Mouse (Mus musculus): ENCODE data around the gene Arhgef11. TPM values are rescaled to one million over a fixed set of nuclear protein-coding genes. Genes with fewer than 3 reads are reported as not detected.

The Arhgef11 gene
- polyA plus RNA-seq, 1 experiment from 2014 or later, result 6.1 TPM

- no peak overlapping the region for H3K9ac ChIP-seq (ENCODE audit: low read length)
- H3K4me3 ChIP-seq (ENCODE audit: low read depth, low read length), result no peak overlapping the region
- no peaks in the 10 kb centered on the region for H3K36me3 ChIP-seq (ENCODE audit: control insufficient read depth, insufficient read depth, low read length)
- H3K9me3 ChIP-seq (ENCODE audit: control insufficient read depth, low read length), result no peaks in the 10 kb centered on the region
- DNase-seq (ENCODE audit: low spot score) (no peak), ATAC-seq (ENCODE audit: low FRiP score, low TSS enrichment) (no peak)
- TF ChIP-seq CTCF (IDR thresholded peaks at IDR 0.05; ENCODE audit: low read depth) (no peak), EP300 (optimal IDR thresholded peaks at IDR 0.05) (no peak)
- no peaks in the 10 kb centered on the region; the same call in 1 of the 2 replicates for H3K27me3 ChIP-seq (ENCODE audit: control insufficient read depth, insufficient read depth, low read length)
- no peak overlapping the region for H3K27ac ChIP-seq (replicated peaks)
- H3K4me2 ChIP-seq (replicated peaks; ENCODE audit: low read depth), result no peak overlapping the region
- WGBS, result 77% methylated on average over 8 of the region's 8 CpGs
- peaks cover 3% of the 10 kb centered on the region; the same call in 1 of the 2 replicates for H3K4me1 ChIP-seq (replicated peaks; ENCODE audit: control insufficient read depth, insufficient read depth)
These were observed 152.1 kb downstream of the Arhgef11 start for GRCm38 (mm10) chr3:87769506-87769905.

GRCm38 (mm10) chr3:87770280-87770679, 152.9 kb downstream of the Arhgef11 start:
- Histone ChIP-seq H3K4me3 (ENCODE audit: low read depth, low read length) (no peak overlapping the region), H3K9ac (ENCODE audit: low read length) (no peak overlapping the region), H3K27ac (replicated peaks) (no peak overlapping the region), H3K9me3 (ENCODE audit: control insufficient read depth, low read length) (no peaks in the 10 kb centered on the region), H3K4me1 (replicated peaks; ENCODE audit: control insufficient read depth, insufficient read depth) (no peaks in the 10 kb centered on the region), H3K4me2 (replicated peaks; ENCODE audit: low read depth) (no peak overlapping the region), H3K36me3 (ENCODE audit: control insufficient read depth, insufficient read depth, low read length) (no peaks in the 10 kb centered on the region), H3K27me3 (ENCODE audit: control insufficient read depth, insufficient read depth, low read length) (no peaks in the 10 kb centered on the region; the same call in 1 of the 2 replicates)
- ATAC-seq (ENCODE audit: low FRiP score, low TSS enrichment) (no peak), DNase-seq (ENCODE audit: low spot score) (no peak)
- no peak for TF ChIP-seq EP300 (optimal IDR thresholded peaks at IDR 0.05)
- TF ChIP-seq CTCF (IDR thresholded peaks at IDR 0.05; ENCODE audit: low read depth), result peak; percentile 94
- under 1% methylated on average over 4 of the region's 4 CpGs for WGBS

- no peaks in the 10 kb centered on the region for H3K36me3 ChIP-seq (ENCODE audit: control insufficient read depth, insufficient read depth, low read length)
- no peak overlapping the region for H3K9ac ChIP-seq (ENCODE audit: low read length)
- H3K27ac ChIP-seq (replicated peaks), result no peak overlapping the region
- peak; percentile 30; the same call in 1 of the 2 replicates for ATAC-seq (ENCODE audit: low FRiP score, low TSS enrichment)
- H3K4me1 ChIP-seq (replicated peaks; ENCODE audit: control insufficient read depth, insufficient read depth), result no peaks in the 10 kb centered on the region
- WGBS, result 34% methylated on average over 6 of the region's 6 CpGs
- DNase-seq (ENCODE audit: low spot score), result no peak
- no peak overlapping the region for H3K4me2 ChIP-seq (replicated peaks; ENCODE audit: low read depth)
- no peak for TF ChIP-seq EP300 (optimal IDR thresholded peaks at IDR 0.05)
- no peak for TF ChIP-seq CTCF (IDR thresholded peaks at IDR 0.05; ENCODE audit: low read depth)
- H3K27me3 ChIP-seq (ENCODE audit: control insufficient read depth, insufficient read depth, low read length), result no peaks in the 10 kb centered on the region; the same call in 1 of the 2 replicates
- no peak overlapping the region for H3K4me3 ChIP-seq (ENCODE audit: low read depth, low read length)
- no peaks in the 10 kb centered on the region for H3K9me3 ChIP-seq (ENCODE audit: control insufficient read depth, low read length)
These were observed 153.7 kb downstream of the Arhgef11 start for GRCm38 (mm10) chr3:87771088-87771487.

- H3K4me2 ChIP-seq (replicated peaks; ENCODE audit: low read depth), result no peak overlapping the region
- TF ChIP-seq CTCF (IDR thresholded peaks at IDR 0.05; ENCODE audit: low read depth) (no peak), EP300 (optimal IDR thresholded peaks at IDR 0.05) (no peak)
- ATAC-seq (ENCODE audit: low FRiP score, low TSS enrichment) (no peak), DNase-seq (ENCODE audit: low spot score) (no peak)
- H3K27me3 ChIP-seq (ENCODE audit: control insufficient read depth, insufficient read depth, low read length), result no peaks in the 10 kb centered on the region
- 56% methylated on average over 23 of the region's 23 CpGs for WGBS
- H3K9ac ChIP-seq (ENCODE audit: low read length), result no peak overlapping the region
- H3K4me1 ChIP-seq (replicated peaks; ENCODE audit: control insufficient read depth, insufficient read depth), result no peaks in the 10 kb centered on the region
- H3K4me3 ChIP-seq (ENCODE audit: low read depth, low read length), result no peak overlapping the region
- no peaks in the 10 kb centered on the region for H3K9me3 ChIP-seq (ENCODE audit: control insufficient read depth, low read length)
- no peaks in the 10 kb centered on the region for H3K36me3 ChIP-seq (ENCODE audit: control insufficient read depth, insufficient read depth, low read length)
- H3K27ac ChIP-seq (replicated peaks), result no peak overlapping the region
These were observed 160.9 kb downstream of the Arhgef11 start for GRCm38 (mm10) chr3:87778283-87778682.

GRCm38 (mm10) chr3:87779086-87779485, 161.7 kb downstream of the Arhgef11 start:
- Histone ChIP-seq H3K27me3 (ENCODE audit: control insufficient read depth, insufficient read depth, low read length) (no peaks in the 10 kb centered on the region), H3K4me1 (replicated peaks; ENCODE audit: control insufficient read depth, insufficient read depth) (no peaks in the 10 kb centered on the region), H3K4me3 (ENCODE audit: low read depth, low read length) (no peak overlapping the region), H3K9ac (ENCODE audit: low read length) (no peak overlapping the region), H3K9me3 (ENCODE audit: control insufficient read depth, low read length) (no peaks in the 10 kb centered on the region), H3K4me2 (replicated peaks; ENCODE audit: low read depth) (no peak overlapping the region), H3K27ac (replicated peaks) (no peak overlapping the region), H3K36me3 (ENCODE audit: control insufficient read depth, insufficient read depth, low read length) (no peaks in the 10 kb centered on the region)
- WGBS, result 59% methylated on average over 2 of the region's 2 CpGs
- TF ChIP-seq CTCF (IDR thresholded peaks at IDR 0.05; ENCODE audit: low read depth), result no peak
- TF ChIP-seq EP300 (optimal IDR thresholded peaks at IDR 0.05), result no peak
- DNase-seq (ENCODE audit: low spot score) (no peak), ATAC-seq (ENCODE audit: low FRiP score, low TSS enrichment) (no peak)

- Histone ChIP-seq H3K27ac (replicated peaks) (0 out of 2 replicates have a peak overlapping the region, but pooled peaks have one; percentile 30), H3K4me3 (ENCODE audit: low read depth, low read length) (no peak overlapping the region), H3K27me3 (ENCODE audit: control insufficient read depth, insufficient read depth, low read length) (no peaks in the 10 kb centered on the region), H3K9ac (ENCODE audit: low read length) (no peak overlapping the region), H3K9me3 (ENCODE audit: control insufficient read depth, low read length) (no peaks in the 10 kb centered on the region), H3K4me1 (replicated peaks; ENCODE audit: control insufficient read depth, insufficient read depth) (no peaks in the 10 kb centered on the region), H3K4me2 (replicated peaks; ENCODE audit: low read depth) (no peak overlapping the region), H3K36me3 (ENCODE audit: control insufficient read depth, insufficient read depth, low read length) (no peaks in the 10 kb centered on the region)
- WGBS, result 79% methylated on average over 25 of the region's 25 CpGs
- no peak for TF ChIP-seq EP300 (optimal IDR thresholded peaks at IDR 0.05)
- no peak for TF ChIP-seq CTCF (IDR thresholded peaks at IDR 0.05; ENCODE audit: low read depth)
- ATAC-seq (ENCODE audit: low FRiP score, low TSS enrichment) (peak; percentile 22; the same call in 1 of the 2 replicates), DNase-seq (ENCODE audit: low spot score) (no peak)
These were observed 166.1 kb downstream of the Arhgef11 start for GRCm38 (mm10) chr3:87783282-87784023.

Data from stomach, postnatal 0 days (tissue).